In genomic region chr6:6854176-6854575, GRCm38 (mm10) we compare ENCODE assay signal across 30 mouse cellular contexts. TPM values are rescaled to one million over a fixed set of nuclear protein-coding genes. Genes with fewer than 3 reads are reported as not detected.
DNase-seq lines count a peak whose midpoint lies in the region; ATAC-seq and TF ChIP-seq lines count a peak whose summit lies in the region.
"Had no signal": no experiment of that assay in that cellular context is flagged by ENCODE, and none has a peak within 500 bp of the region (broad histone marks: within the 10 kb centered on the region; RNA-seq: fewer than 3 reads in every experiment).

No protein-coding gene starts in this region.

- peak; percentile 51 for DNase-seq in hindbrain, embryonic 11.5 days (ENCODE audit: low spot score)
- DNase-seq in midbrain, embryonic 14.5 days: peak; percentile 3
- DNase-seq in midbrain, postnatal 0 days (ENCODE audit: low spot score): no peak
- DNase-seq in lung, postnatal 0 days (ENCODE audit: low spot score): no peak
- DNase-seq: adrenal gland, adult 2 months; cerebellum, adult 11 months; gastrocnemius, adult 2 months; heart, postnatal 4 days; kidney, adult 18-20 months; layer of hippocampus, adult 9-11 months; liver; right cerebral cortex, postnatal 25 days; spleen, adult 18-20 months had no signal

- H3K36me3 ChIP-seq in hindbrain, embryonic 11.5 days (ENCODE audit: control insufficient read depth, insufficient read depth, low read length): no peaks in the 10 kb centered on the region
- H3K36me3 ChIP-seq in hindbrain, embryonic 13.5 days: no peaks in the 10 kb centered on the region
- H3K36me3 ChIP-seq in midbrain, embryonic 14.5 days (ENCODE audit: control insufficient read depth, insufficient read depth, low read length): no peaks in the 10 kb centered on the region
- no peaks in the 10 kb centered on the region for H3K36me3 ChIP-seq in midbrain, postnatal 0 days (ENCODE audit: insufficient read depth, low read length)
- H3K36me3 ChIP-seq in forebrain, embryonic 15.5 days: no peaks in the 10 kb centered on the region
- H3K36me3 ChIP-seq in lung, postnatal 0 days (ENCODE audit: insufficient read depth, low read length): no peaks in the 10 kb centered on the region
- H3K36me3 ChIP-seq: liver, embryonic 15.5 days; lung, embryonic 15.5 days had no signal

- TF ChIP-seq EP300 in lung, postnatal 0 days (IDR thresholded peaks at IDR 0.05): no peak

- WGBS in hindbrain, embryonic 11.5 days: under 1% methylated on average over 9 of the region's 9 CpGs
- 0% methylated on average over 9 of the region's 9 CpGs for WGBS in hindbrain, embryonic 13.5 days
- WGBS in midbrain, embryonic 14.5 days: under 1% methylated on average over 9 of the region's 9 CpGs
- 5% methylated on average over 9 of the region's 9 CpGs for WGBS in midbrain, postnatal 0 days
- WGBS in forebrain, embryonic 15.5 days: 2% methylated on average over 9 of the region's 9 CpGs
- 11% methylated on average over 9 of the region's 9 CpGs for WGBS in olfactory bulb, adult 2 months
- WGBS in lung, postnatal 0 days: under 1% methylated on average over 9 of the region's 9 CpGs

- no peak overlapping the region for H3K4me3 ChIP-seq in hindbrain, embryonic 11.5 days (ENCODE audit: low read depth, low read length)
- no peak overlapping the region for H3K4me3 ChIP-seq in hindbrain, embryonic 13.5 days
- no peak overlapping the region for H3K4me3 ChIP-seq in midbrain, embryonic 14.5 days (replicated peaks; ENCODE audit: low read depth, low read length)
- no peak overlapping the region for H3K4me3 ChIP-seq in midbrain, postnatal 0 days (ENCODE audit: low read depth, low read length)
- peak overlapping the region; percentile 33 for H3K4me3 ChIP-seq in forebrain, embryonic 15.5 days
- H3K4me3 ChIP-seq in olfactory bulb, adult 2 months (ENCODE audit: insufficient read depth, low read depth, low read length): peak overlapping the region; percentile 30
- H3K4me3 ChIP-seq in lung, postnatal 0 days (ENCODE audit: low read depth, low read length): no peak overlapping the region
- H3K4me3 ChIP-seq: gastrocnemius, adult 2 months; left cerebral cortex, adult 2 months; liver, embryonic 15.5 days; lung, embryonic 15.5 days; myocyte had no signal

- no peak for ATAC-seq in hindbrain, embryonic 11.5 days (ENCODE audit: low FRiP score)
- no peak for ATAC-seq in hindbrain, embryonic 13.5 days (ENCODE audit: low FRiP score)
- ATAC-seq in midbrain, embryonic 14.5 days (ENCODE audit: low FRiP score, low TSS enrichment): no peak
- ATAC-seq in midbrain, postnatal 0 days (ENCODE audit: low FRiP score): no peak
- ATAC-seq in forebrain, embryonic 15.5 days (replicated peaks): no peak
- ATAC-seq in lung, postnatal 0 days: no peak

- H3K9me3 ChIP-seq in hindbrain, embryonic 11.5 days (ENCODE audit: control insufficient read depth, low read length): no peaks in the 10 kb centered on the region
- H3K9me3 ChIP-seq in hindbrain, embryonic 13.5 days: no peaks in the 10 kb centered on the region
- no peaks in the 10 kb centered on the region for H3K9me3 ChIP-seq in midbrain, embryonic 14.5 days (ENCODE audit: control insufficient read depth, low read length)
- H3K9me3 ChIP-seq in midbrain, postnatal 0 days (ENCODE audit: low read length): no peaks in the 10 kb centered on the region
- H3K9me3 ChIP-seq in forebrain, embryonic 15.5 days: no peaks in the 10 kb centered on the region
- no peaks in the 10 kb centered on the region for H3K9me3 ChIP-seq in lung, postnatal 0 days (ENCODE audit: low read length)
- H3K9me3 ChIP-seq: liver, embryonic 15.5 days; lung, embryonic 15.5 days had no signal

- H3K27ac ChIP-seq in hindbrain, embryonic 11.5 days (ENCODE audit: low read depth, low read length): no peak overlapping the region
- H3K27ac ChIP-seq in hindbrain, embryonic 13.5 days: no peak overlapping the region
- H3K27ac ChIP-seq in midbrain, embryonic 14.5 days (replicated peaks; ENCODE audit: low read depth, low read length): no peak overlapping the region
- no peak overlapping the region for H3K27ac ChIP-seq in midbrain, postnatal 0 days (ENCODE audit: low read depth, low read length)
- H3K27ac ChIP-seq in forebrain, embryonic 15.5 days (replicated peaks): peak overlapping the region; percentile 76
- peak overlapping the region; percentile 83 for H3K27ac ChIP-seq in olfactory bulb, adult 2 months (ENCODE audit: insufficient read depth, low read depth, low read length)
- no peak overlapping the region for H3K27ac ChIP-seq in lung, postnatal 0 days (ENCODE audit: low read length)
- H3K27ac ChIP-seq: gastrocnemius, adult 2 months; kidney, postnatal 0 days; left cerebral cortex, adult 2 months; liver, embryonic 15.5 days; lung, embryonic 15.5 days; macrophage had no signal

- H3K4me1 ChIP-seq in hindbrain, embryonic 11.5 days (replicated peaks; ENCODE audit: control insufficient read depth, insufficient read depth, low read length): no peaks in the 10 kb centered on the region
- H3K4me1 ChIP-seq in hindbrain, embryonic 13.5 days (replicated peaks): no peaks in the 10 kb centered on the region; the same call in 1 of the 2 replicates
- no peaks in the 10 kb centered on the region for H3K4me1 ChIP-seq in midbrain, embryonic 14.5 days (ENCODE audit: control insufficient read depth, insufficient read depth, low read length)
- H3K4me1 ChIP-seq in midbrain, postnatal 0 days (ENCODE audit: insufficient read depth, low read length): no peaks in the 10 kb centered on the region
- H3K4me1 ChIP-seq in forebrain, embryonic 15.5 days: peaks cover 37% of the 10 kb centered on the region
- peaks cover 23% of the 10 kb centered on the region for H3K4me1 ChIP-seq in olfactory bulb, adult 2 months (ENCODE audit: control insufficient read depth, insufficient read depth, low read length)
- H3K4me1 ChIP-seq in lung, postnatal 0 days (ENCODE audit: insufficient read depth, low read depth, low read length): no peaks in the 10 kb centered on the region
- H3K4me1 ChIP-seq: liver, embryonic 15.5 days; lung, embryonic 15.5 days had no signal

- H3K9ac ChIP-seq in hindbrain, embryonic 11.5 days (ENCODE audit: low read depth, low read length): no peak overlapping the region
- no peak overlapping the region for H3K9ac ChIP-seq in hindbrain, embryonic 13.5 days
- no peak overlapping the region for H3K9ac ChIP-seq in midbrain, embryonic 14.5 days (replicated peaks; ENCODE audit: low read length)
- no peak overlapping the region for H3K9ac ChIP-seq in midbrain, postnatal 0 days (replicated peaks; ENCODE audit: low read length, poor library complexity, severe bottlenecking)
- peak overlapping the region; percentile 49 for H3K9ac ChIP-seq in forebrain, embryonic 15.5 days (replicated peaks)
- H3K9ac ChIP-seq in lung, postnatal 0 days (replicated peaks; ENCODE audit: low read depth): no peak overlapping the region
- H3K9ac ChIP-seq: liver, embryonic 15.5 days; lung, embryonic 15.5 days had no signal

- TF ChIP-seq POLR2A in olfactory bulb, adult 2 months (IDR thresholded peaks at IDR 0.05; ENCODE audit: insufficient read depth, low read depth, low read length): no peak

- no peak overlapping the region for H3K4me2 ChIP-seq in hindbrain, embryonic 11.5 days (replicated peaks; ENCODE audit: low read depth, low read length)
- no peak overlapping the region for H3K4me2 ChIP-seq in hindbrain, embryonic 13.5 days
- H3K4me2 ChIP-seq in midbrain, embryonic 14.5 days (ENCODE audit: low read length): no peak overlapping the region
- no peak overlapping the region for H3K4me2 ChIP-seq in midbrain, postnatal 0 days (ENCODE audit: low read depth, low read length, poor library complexity, severe bottlenecking)
- H3K4me2 ChIP-seq in forebrain, embryonic 15.5 days (replicated peaks): peak overlapping the region; percentile 45
- no peak overlapping the region for H3K4me2 ChIP-seq in lung, postnatal 0 days (replicated peaks; ENCODE audit: low read depth, low read length)
- H3K4me2 ChIP-seq: liver, embryonic 15.5 days; lung, embryonic 15.5 days had no signal

- peaks cover 88% of the 10 kb centered on the region for H3K27me3 ChIP-seq in hindbrain, embryonic 11.5 days (ENCODE audit: control insufficient read depth, insufficient read depth, low read length)
- H3K27me3 ChIP-seq in hindbrain, embryonic 13.5 days: peaks cover 98% of the 10 kb centered on the region
- H3K27me3 ChIP-seq in midbrain, embryonic 14.5 days (ENCODE audit: control insufficient read depth, insufficient read depth, low read length): peaks cover 93% of the 10 kb centered on the region
- peaks cover 88% of the 10 kb centered on the region for H3K27me3 ChIP-seq in midbrain, postnatal 0 days (ENCODE audit: insufficient read depth, low read length)
- peaks cover 70% of the 10 kb centered on the region for H3K27me3 ChIP-seq in forebrain, embryonic 15.5 days
- H3K27me3 ChIP-seq in lung, postnatal 0 days (replicated peaks; ENCODE audit: insufficient read depth, low read length): peaks cover 61% of the 10 kb centered on the region

- no peak for TF ChIP-seq CTCF in midbrain, postnatal 0 days (IDR thresholded peaks at IDR 0.05)
- no peak for TF ChIP-seq CTCF in olfactory bulb, adult 2 months (IDR thresholded peaks at IDR 0.05; ENCODE audit: insufficient read depth, low read depth, low read length)
- TF ChIP-seq CTCF in lung, postnatal 0 days (IDR thresholded peaks at IDR 0.05): no peak

RNA-seq across cellular contexts. Expression of gene Dlx6, which starts 9.0 kb away (rescaled TPM):
- polyA plus RNA-seq in hindbrain, embryonic 11.5 days (2014; fragmentation: Nextera tagmentation; extraction: Ambion mirVana): 0.29 and 0.65 TPM in 2 replicates
- 0.18 TPM in 1 of 2 replicates, not detected in the other for polyA plus RNA-seq in hindbrain, embryonic 13.5 days (2015; fragmentation: Nextera tagmentation; extraction: Ambion mirVana)
- polyA plus RNA-seq in midbrain, embryonic 14.5 days (2014; fragmentation: Nextera tagmentation; extraction: Ambion mirVana): not detected in 2 replicates
- 0.57 and 1.5 TPM in 2 replicates for total RNA-seq in midbrain, postnatal 0 days (2014; rRNA removed)
- 0.81 and 1.1 TPM in 2 replicates for polyA plus RNA-seq in midbrain, postnatal 0 days (2015; fragmentation: Nextera tagmentation; extraction: Ambion mirVana)
- polyA plus RNA-seq in forebrain, embryonic 15.5 days (2015; fragmentation: Nextera tagmentation; extraction: Ambion mirVana): 13.2 and 14.7 TPM in 2 replicates
- not detected in 2 replicates for polyA plus RNA-seq in olfactory bulb, adult 2 months (2012; ENCODE audit: insufficient read depth, insufficient read length, low replicate concordance, missing spikeins)
- polyA plus RNA-seq in lung, postnatal 0 days (2015; fragmentation: Nextera tagmentation; extraction: Ambion mirVana): not detected in 2 replicates
- total RNA-seq: adrenal gland, adult 2 months; gastrocnemius, adult 2 months; gastrocnemius, postnatal 4 days; heart, postnatal 4 days; MEL; neutrophil, adult 5-6 weeks had no signal
- polyA plus RNA-seq: adrenal gland, adult 2 months; C2C12; heart, embryonic 16.5 days; kidney, postnatal 0 days; large intestine, adult 2 months; liver, embryonic 15.5 days; lung, embryonic 15.5 days; macrophage; myocyte; thymus, postnatal 0 days; urinary bladder, adult 2 months had no signal

RNA-seq across cellular contexts. Expression of gene Dlx5, which starts 27.7 kb away (rescaled TPM):
- polyA plus RNA-seq in hindbrain, embryonic 11.5 days (2014; fragmentation: Nextera tagmentation; extraction: Ambion mirVana): 2.3 and 6.2 TPM in 2 replicates
- polyA plus RNA-seq in hindbrain, embryonic 13.5 days (2015; fragmentation: Nextera tagmentation; extraction: Ambion mirVana): 1.3 and 1.9 TPM in 2 replicates
- 0.26 and 0.82 TPM in 2 replicates for polyA plus RNA-seq in midbrain, embryonic 14.5 days (2014; fragmentation: Nextera tagmentation; extraction: Ambion mirVana)
- total RNA-seq in midbrain, postnatal 0 days (2014; rRNA removed): 0.49 and 0.76 TPM in 2 replicates
- 3.3 and 6.7 TPM in 2 replicates for polyA plus RNA-seq in midbrain, postnatal 0 days (2015; fragmentation: Nextera tagmentation; extraction: Ambion mirVana)
- 81.5 and 84.7 TPM in 2 replicates for polyA plus RNA-seq in forebrain, embryonic 15.5 days (2015; fragmentation: Nextera tagmentation; extraction: Ambion mirVana)
- polyA plus RNA-seq in olfactory bulb, adult 2 months (2012; ENCODE audit: insufficient read depth, insufficient read length, low replicate concordance, missing spikeins): not detected in 2 replicates
- not detected in 2 replicates for polyA plus RNA-seq in lung, postnatal 0 days (2015; fragmentation: Nextera tagmentation; extraction: Ambion mirVana)
- total RNA-seq: gastrocnemius, adult 2 months; MEL; neutrophil, adult 5-6 weeks had no signal
- polyA plus RNA-seq: C2C12; liver, embryonic 15.5 days; macrophage; myocyte; urinary bladder, adult 2 months had no signal

Comparison
In these comparisons a context has a peak if more than half of its experiments do, and no peak if none do; other contexts are left out.
1. DNase-seq: peak in hindbrain, embryonic 11.5 days (single experiment) and midbrain, embryonic 14.5 days (single experiment); none in midbrain, postnatal 0 days (single experiment) and lung, postnatal 0 days (single experiment).
2. H3K27ac ChIP-seq: peak in forebrain, embryonic 15.5 days (single experiment) and olfactory bulb, adult 2 months (single experiment); none in hindbrain, embryonic 11.5 days (single experiment), hindbrain, embryonic 13.5 days (single experiment), midbrain, embryonic 14.5 days (single experiment), midbrain, postnatal 0 days (single experiment) and lung, postnatal 0 days (single experiment).
3. H3K4me3 ChIP-seq: peak in forebrain, embryonic 15.5 days (single experiment) and olfactory bulb, adult 2 months (single experiment); none in hindbrain, embryonic 11.5 days (single experiment), hindbrain, embryonic 13.5 days (single experiment), midbrain, embryonic 14.5 days (single experiment), midbrain, postnatal 0 days (single experiment) and lung, postnatal 0 days (single experiment).
4. RNA of gene Dlx5, which starts 27.7 kb away (polyA plus RNA-seq): 81.5 to 84.7 TPM in forebrain, embryonic 15.5 days; 3.3 to 6.7 TPM in midbrain, postnatal 0 days, 2.3 to 6.2 TPM in hindbrain, embryonic 11.5 days, 1.3 to 1.9 TPM in hindbrain, embryonic 13.5 days, 0.26 to 0.82 TPM in midbrain, embryonic 14.5 days, not detected in lung, postnatal 0 days and not detected in olfactory bulb, adult 2 months; every median in the first group is over 10 times any median in the second.